Mouse (Mus musculus): ENCODE results near the gene Rnase9. TPM values are rescaled to one million over a fixed set of nuclear protein-coding genes. Genes with fewer than 3 reads are reported as not detected.
"Not testable (repeated sequence)": the region's sequence is repeated elsewhere in the genome, so short reads cannot be mapped to it uniquely, and the experiment has no call there.

The Rnase9 gene
- total RNA-seq, 2 experiments from 2014 or later, result not detected

DNA sequence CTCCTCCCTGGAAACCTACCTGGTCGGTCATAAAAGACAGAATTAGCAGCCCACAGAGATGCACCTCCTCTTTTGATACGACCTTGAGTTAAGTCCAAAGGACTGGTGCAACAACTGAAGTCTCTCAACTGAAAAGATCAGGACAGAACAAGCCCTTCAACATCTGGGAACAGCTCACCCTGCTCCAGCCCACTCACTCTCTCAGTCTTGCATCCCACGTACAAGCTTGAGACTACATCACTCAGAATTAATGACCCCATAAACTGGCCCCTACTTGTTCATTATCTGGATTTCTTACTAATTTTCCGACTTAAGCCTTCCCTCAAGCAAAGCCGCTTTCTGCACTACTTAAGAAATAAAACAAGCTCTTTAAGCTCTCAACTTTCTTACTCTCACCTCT is 11.5 kb upstream of the Rnase9 start:
- no peak for ATAC-seq (replicated peaks; ENCODE audit: low FRiP score, poor library complexity, severe bottlenecking)

DNA sequence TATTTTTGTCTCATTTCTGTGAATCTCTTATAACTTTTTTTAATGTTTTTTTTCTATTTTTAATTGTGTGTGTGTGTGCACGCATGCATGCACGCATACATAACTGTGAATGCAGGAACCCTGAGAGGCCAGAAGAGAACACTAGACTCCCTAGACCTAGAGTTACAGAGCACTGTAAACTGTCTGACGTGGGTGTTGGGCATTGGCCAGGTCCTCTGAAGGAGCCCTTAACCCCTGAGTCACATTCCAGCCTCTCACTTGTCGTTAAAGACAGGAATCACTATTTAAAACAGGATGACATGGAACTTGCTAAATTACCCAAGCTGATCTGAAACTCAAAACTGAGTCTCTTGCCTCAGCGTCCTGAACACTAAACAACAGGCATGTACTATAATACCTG is 10.3 kb upstream of the Rnase9 start:
- no peak for ATAC-seq (replicated peaks; ENCODE audit: low FRiP score, poor library complexity, severe bottlenecking)

DNA sequence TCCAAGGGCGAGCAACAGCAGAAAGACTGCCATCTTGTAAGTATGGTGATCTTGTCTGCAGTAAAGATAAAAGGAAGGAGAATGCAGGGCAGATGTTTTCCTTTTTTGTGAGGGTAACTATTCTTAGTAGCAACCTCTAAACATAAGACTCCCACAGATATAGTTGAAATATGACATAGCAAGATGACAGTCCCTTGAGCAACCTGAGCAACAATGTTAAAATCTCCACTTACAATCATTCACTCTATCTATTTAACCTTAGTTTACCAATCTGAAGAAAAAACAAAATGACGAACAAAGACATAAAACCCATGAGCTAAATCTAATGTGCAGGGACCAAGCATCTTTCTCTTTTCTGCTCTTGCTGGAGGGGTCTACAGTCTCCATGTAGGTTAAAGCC is 8.4 kb upstream of the Rnase9 start, which contains the start of gene Rnase11:
Rnase11 (minus strand) TSS at position 101 of the 400 bp plus-strand sequence.
- no peak for ATAC-seq (replicated peaks; ENCODE audit: low FRiP score, poor library complexity, severe bottlenecking)

DNA sequence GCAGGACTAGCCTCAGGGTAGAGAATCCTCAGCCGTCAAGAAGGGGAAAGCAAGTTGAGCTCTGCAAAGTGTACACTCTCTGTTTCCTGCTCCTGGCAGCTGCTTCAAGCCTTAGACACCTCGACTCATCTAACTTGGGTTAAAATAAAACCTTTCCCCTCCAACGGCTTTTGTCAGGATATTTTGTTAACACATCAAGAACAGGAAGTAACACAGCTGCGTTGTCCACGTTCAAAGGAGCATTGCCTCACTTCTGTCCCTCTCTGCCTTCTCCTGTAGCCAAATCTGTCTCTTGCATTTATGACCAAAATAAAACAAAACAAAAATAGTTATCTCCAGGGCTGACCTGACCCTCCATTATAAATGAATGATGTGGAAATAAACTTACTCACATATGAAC is 6.2 kb upstream of the Rnase9 start:
- ATAC-seq (replicated peaks; ENCODE audit: low FRiP score, poor library complexity, severe bottlenecking), result no peak

DNA sequence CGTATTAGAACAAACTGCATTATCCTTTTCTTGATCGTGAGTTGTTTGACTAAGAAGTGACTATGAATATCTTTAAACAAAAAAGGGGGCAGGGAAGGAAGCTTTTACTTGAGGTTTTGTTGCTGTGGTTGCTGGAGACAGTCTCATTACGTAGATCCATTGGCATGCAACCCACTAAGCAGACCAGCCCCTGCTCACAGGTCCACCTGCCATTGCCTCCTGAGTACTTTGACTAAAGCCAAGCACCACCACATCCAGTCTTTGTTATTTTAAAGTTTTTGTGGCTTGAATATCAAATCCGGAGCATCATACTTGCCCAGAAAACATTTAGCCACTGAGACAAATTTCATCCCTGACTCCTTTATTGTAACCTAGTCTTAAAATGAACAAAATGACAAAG is 5.5 kb downstream of the Rnase9 start:
- no peak for ATAC-seq (replicated peaks; ENCODE audit: low FRiP score, poor library complexity, severe bottlenecking)

DNA sequence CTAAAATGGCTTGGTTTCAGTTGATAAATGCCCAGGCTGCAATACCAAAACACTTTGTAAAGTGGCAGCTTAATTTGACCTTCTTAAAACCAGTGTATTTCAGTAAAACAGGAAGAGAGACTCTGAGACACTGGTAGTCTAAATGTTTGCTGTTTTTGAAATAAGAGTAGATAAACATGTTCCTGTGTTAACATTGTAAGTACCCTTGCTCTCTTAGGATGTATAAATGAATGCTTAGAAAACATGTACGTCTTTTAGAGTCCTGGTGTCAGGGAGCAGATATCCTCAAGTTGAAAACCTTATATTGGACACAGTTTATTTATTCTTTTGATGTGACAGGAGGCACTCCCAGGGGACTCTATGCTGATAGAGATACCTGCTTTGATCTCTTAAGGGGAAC is 6.5 kb downstream of the Rnase9 start:
- ATAC-seq (replicated peaks; ENCODE audit: low FRiP score, poor library complexity, severe bottlenecking), result no peak

DNA sequence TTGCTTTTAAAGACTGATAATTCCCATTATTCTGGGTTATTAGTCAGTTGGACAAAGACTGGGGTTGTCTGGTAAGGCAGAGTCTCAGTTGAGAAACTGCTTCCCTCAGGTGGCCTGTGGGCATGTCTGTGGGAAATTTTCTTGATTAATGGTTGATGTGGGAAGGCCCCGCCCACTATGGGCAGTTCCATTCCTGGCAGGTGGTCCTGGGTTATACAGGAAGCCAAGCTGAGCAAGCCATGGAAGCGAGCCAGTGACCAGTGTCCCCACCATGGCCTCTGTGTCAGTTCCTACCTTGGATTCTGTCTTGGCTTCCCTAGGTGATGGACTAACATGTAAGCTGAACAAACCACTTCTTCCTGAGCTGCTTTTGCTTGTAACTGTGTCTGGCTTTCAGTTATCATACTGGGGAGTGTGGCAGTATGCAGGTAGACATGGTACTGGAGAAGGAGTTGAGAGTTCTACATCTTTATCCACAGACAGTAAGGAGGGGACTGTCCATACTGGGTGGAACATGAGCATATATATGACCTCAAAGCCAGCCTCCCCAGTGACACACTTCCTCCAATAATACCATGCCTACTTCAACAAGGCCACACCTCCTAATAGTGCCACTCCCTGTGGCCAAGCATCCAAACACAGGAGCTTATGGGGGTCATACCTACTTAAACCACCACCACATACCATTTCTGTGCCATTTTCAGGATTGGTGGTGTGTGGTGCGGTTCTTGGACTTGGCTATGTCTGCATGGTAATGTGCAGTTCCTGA is 14.1 kb downstream of the Rnase9 start:
- no peak for ATAC-seq (replicated peaks; ENCODE audit: low FRiP score, poor library complexity, severe bottlenecking)

DNA sequence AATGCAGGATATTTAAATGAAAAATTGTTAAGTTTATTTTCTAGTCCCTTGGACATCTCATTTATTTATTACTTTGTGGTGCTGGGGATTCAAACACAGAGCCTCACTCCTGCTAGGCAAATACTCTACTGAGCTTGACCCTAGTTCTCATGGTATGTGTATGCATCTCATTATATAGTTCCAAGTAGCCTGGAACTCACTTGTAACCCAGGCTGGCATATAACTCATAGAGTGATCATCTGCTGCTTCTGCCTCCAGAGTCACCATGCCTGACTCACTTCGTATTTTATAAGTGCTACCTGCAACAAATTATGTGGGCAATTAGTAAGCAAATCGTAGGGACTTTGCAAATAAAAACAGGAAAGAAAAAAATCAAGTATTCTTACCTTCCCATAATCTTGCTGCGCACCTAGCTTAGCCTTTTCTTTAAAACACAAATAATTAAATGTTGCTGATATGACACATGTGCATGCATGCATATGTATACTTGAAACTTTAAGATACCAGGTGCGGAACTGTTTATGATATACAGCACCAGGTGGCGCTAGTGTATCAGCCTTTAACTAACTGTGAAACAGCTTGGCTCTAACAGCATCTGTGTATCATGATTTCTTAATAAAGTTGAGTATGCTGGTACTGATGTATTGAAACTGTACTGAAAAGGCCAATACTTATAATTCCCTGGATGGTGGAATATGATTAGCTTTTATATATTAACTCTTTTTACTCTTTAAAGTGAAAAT is 15.1 kb downstream of the Rnase9 start:
- peak; percentile 88 for ATAC-seq (replicated peaks; ENCODE audit: low FRiP score, poor library complexity, severe bottlenecking)

DNA sequence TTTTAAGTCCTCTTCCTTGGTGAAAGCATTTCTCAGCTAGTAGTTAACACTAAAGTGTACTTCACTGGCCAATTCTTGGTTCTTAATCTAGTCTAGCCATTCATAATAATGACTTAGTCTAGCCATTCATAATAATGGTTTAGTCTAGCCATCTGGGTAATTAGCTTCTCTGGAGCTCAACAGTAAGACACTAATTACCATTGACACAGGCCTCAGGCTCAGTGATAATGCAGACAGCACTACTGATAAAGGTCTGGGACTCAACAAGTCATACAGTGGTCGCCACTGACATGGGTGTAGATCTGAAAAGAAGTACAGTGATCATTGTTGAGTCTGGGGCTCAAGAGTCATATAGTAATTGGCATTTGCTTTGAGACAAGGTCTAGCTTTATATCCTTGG is 16.8 kb downstream of the Rnase9 start:
- ATAC-seq (replicated peaks; ENCODE audit: low FRiP score, poor library complexity, severe bottlenecking), result no peak

DNA sequence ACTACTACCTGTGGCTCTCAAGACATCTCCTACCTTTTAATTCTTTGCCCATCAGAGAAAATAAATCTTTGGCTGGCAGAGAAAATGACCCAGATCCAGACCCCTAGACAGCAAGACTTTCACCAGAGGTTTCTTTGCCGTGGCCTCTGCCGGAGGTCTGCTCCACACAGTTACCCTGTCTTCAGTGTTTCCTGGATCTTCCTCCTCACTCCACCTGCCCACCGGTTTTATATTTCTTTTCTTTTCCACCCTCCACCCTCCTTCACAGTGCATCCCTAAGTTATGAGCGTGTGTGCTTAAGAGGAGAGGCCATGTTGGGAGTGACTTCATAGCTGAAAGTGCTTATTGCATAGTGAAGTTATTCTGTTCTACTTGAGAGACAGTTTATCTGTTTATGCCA is 18.2 kb downstream of the Rnase9 start:
- ATAC-seq (replicated peaks; ENCODE audit: low FRiP score, poor library complexity, severe bottlenecking), result no peak

DNA sequence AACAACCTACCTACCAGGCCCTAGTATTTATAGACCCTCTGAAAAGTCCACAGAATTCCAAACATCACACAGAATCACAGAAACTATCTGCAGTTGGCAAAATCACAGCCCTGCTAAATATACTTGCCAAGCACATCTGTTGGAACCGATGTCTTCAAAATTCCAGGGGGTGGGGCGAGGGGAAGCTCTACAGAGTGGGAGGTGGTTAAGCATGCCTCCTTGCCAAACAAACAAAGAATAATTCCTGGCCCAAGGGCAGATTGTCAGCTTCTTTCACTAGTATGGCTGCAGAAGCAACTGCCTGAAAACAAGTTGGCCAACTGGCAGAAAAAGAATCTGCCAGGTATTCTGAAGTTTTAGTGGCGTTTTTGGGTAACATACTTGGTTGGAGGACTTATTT is 24.4 kb downstream of the Rnase9 start:
- ATAC-seq (replicated peaks; ENCODE audit: low FRiP score, poor library complexity, severe bottlenecking), result no peak

DNA sequence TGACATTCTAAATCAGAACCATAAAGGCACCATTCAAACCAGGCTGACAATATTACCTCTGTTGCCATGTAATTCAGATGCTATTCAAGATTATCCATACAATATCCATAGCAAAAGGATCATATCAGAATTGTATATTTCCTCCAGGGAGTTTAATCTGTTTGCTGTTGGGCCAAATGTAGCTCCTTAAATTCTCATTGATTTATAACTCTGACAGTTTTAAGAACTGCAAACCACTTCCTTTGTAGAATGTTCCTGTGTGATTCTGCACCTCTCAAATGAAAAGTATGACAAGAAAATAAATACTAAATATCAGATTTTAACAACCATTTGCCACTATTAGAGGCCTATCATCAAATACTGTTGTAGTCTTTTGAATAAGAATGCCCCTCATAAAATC is 25.9 kb downstream of the Rnase9 start:
- no peak for ATAC-seq (replicated peaks; ENCODE audit: low FRiP score, poor library complexity, severe bottlenecking)

DNA sequence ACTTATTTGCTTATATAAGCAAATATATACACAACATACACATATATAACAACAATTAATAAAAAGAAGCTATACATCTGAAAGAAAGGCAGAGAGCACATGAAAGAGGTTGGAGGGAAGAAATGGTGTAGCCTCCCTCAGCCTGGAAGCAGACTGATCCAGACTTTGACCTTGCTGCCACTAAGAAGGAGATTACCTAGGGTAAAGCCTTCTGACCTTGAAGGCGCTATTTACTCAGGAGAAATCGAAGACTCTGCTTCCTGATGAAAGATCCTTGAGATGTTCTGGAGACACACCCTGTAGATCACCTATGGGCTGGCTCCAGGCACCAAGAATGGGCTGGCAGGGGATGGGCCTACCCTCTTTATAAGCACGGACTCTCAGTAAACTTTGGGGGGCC is 26.9 kb downstream of the Rnase9 start:
- ATAC-seq (replicated peaks; ENCODE audit: low FRiP score, poor library complexity, severe bottlenecking), result not testable (repeated sequence)

DNA sequence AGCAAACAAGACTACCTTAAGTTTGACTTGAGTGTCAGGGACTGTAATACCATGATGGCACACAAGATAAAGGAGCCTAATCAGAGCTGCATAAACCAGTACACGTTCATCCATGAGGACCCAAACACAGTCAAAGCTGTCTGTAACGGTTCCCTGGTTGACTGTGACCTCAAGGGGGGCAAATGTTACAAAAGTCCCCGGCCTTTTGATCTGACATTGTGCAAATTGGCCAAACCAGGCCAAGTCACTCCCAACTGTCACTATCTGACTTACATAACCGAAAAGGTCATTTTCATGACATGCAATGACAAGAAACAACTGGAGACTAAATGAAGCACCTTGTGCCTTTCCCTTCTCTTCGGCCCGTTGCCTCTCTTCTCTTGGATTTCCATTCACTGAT is 32.1 kb downstream of the Rnase9 start:
- ATAC-seq (replicated peaks; ENCODE audit: low FRiP score, poor library complexity, severe bottlenecking), result no peak

DNA sequence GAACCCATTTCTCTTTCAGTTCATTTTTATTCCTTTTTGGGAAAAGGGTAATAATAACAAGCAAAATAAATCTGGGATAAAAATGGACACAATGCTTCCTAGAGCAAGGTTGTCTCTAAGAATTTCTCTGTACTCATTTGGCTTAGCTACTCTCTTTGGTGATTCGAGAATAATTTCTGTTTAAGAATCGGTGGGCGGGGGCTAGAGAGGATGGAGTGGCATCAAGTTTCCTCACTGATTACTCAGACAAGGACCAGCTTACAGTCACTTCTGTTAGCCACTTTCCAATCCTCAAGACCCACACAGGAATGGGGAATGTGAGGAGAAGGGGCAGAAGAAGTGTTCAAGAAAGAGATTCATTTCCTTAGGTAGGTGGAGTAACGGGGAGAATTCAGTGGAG is 32.9 kb downstream of the Rnase9 start:
- ATAC-seq (replicated peaks; ENCODE audit: low FRiP score, poor library complexity, severe bottlenecking), result no peak

DNA sequence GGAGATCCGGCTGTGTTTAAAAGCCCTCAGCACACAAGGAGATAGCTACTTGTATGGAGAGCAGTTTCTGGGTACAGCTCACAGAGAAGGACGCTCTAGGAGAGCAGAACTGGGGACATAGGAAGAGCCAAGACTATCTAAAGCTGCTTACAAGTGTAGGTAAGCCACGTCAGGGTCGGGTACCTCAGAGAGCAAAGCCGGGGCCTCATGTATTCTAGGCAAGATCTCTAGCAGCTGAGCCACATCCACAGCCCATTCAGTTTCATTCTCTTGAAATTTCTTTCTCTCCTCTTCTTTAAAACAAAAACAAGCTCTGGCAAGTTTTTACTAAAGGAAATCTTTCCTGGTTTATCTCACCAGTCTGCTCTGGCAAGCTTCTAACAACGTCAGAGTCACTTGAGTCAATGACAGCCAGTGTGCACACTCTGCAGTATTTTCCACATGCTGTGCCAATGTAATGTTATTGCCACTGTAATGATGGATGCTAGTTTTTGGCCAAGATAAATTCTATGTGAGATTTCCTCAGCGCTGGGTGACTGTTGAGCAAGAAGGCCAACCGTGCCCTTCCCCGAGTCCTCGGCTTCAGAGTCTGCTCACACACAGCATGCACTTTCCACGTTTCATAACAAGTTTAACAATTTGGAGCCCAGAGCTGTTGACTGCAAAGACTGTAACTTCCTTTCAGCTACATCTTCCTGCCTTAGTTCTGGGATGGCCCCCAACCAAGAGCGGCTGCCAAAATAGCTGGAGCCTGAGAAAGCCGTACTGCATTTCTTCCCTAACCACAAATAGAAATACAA is 33.6 kb downstream of the Rnase9 start:
- ATAC-seq (replicated peaks; ENCODE audit: low FRiP score, poor library complexity, severe bottlenecking), result no peak

DNA sequence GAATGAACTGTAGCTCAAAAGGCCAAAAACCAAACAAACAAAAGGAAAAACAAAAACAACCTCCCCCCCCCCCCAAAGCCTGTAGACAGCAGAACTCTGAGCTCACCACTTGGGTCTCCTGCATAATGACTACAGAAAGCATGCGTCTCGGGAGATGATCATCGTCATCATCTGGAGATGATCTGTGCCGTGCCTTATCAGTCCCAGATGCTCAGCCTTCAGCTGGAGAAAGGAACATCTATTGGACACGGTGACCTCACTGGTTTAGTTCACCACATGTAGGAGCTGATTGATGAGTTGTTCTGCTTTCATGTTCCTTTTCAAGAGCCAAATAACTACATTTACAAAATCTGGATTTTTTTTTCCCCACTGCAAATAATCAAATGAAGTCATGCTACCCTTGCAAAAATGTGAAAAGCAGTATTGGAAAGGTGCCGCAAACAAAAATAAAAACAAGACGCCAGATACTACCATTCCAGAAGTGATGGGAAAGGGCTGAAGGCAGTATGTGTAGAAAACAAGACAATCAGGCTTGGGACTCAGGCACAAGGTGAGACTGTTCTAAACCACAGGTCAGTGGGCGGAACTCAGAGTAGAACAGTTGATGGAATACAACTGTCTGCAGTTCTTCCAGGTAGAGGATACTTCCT is 34.4 kb downstream of the Rnase9 start, which contains the start of gene Rnase10:
Rnase10 (plus strand) TSS at position 600 of the 650 bp plus-strand sequence.
- no peak for ATAC-seq (replicated peaks; ENCODE audit: low FRiP score, poor library complexity, severe bottlenecking)

DNA sequence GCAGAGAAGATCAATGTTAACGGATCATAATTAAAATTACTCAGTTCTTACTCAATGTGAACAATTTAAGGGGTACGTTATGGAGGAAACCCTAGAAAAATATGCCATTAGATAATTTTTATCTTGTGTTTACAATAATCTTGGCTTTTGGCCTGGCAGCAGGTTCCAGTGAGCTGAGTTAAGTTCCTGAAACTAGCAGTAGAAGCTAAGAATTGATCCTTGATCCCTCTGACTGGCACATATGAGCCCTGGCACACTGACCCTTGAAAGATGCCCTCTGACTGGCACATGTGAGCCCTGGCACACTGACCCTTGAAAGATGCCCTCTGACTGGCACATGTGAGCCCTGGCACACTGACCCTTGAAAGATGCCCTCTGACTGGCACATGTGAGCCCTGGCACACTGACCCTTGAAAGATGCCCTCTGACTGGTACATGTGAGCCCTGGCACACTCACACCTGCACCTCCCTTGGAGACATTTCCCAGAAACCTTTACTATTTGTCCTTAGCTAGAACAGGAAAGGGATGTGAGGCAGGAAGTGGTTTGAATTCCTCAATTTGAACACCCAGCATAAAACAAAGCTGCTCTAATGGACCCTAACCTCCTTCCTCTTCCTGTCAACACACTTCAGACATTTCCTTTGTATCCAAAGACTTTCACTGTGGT is 43.5 kb downstream of the Rnase9 start:
- no peak for ATAC-seq (replicated peaks; ENCODE audit: low FRiP score, poor library complexity, severe bottlenecking)

DNA sequence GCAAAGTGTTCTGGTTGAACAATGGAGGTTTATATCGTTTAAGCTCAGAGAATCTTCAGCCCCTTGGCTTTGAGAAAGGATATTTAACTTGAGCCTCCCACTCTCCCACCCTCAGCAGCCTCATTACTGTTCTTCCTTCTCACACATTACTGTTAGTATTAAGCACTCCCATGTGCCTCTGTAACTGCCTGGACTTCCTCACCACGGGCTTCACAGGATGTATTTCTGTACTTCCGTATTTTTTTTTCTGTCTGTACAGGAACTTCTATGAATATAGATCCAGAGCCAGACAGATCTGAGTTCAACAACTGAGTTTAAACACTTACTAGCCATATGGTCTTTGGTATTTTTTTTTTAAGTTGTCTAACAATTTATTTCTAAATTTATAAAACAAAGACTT is 44.6 kb downstream of the Rnase9 start:
- ATAC-seq (replicated peaks; ENCODE audit: low FRiP score, poor library complexity, severe bottlenecking), result no peak

DNA sequence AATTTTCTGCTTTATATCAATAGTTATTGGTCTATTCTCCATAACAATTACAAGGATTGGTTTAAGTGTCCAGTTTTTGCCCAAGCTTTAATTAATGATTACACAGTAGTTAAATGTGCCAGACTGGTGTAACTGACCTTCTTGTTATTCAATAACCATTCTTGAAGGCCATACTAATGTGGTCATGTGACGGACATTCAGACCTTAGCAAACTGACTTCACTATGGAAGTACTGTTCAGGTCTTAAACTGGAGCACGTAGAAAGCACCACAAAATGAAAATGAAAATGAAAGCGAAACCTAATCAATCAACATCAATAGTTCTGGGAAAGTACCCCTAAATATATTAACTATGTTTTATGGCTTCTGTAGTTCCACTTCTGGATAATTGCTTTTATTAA is 50.6 kb downstream of the Rnase9 start:
- no peak for ATAC-seq (replicated peaks; ENCODE audit: low FRiP score, poor library complexity, severe bottlenecking)
